Mouse (Mus musculus): ENCODE data around the gene Tmem231. TPM values are rescaled to one million over a fixed set of nuclear protein-coding genes. Genes with fewer than 3 reads are reported as not detected.
"Not testable (repeated sequence)": the region's sequence is repeated elsewhere in the genome, so short reads cannot be mapped to it uniquely, and the experiment has no call there.

The Tmem231 gene
- polyA plus RNA-seq, 1 experiment from 2014 or later: 14.8 TPM

DNA sequence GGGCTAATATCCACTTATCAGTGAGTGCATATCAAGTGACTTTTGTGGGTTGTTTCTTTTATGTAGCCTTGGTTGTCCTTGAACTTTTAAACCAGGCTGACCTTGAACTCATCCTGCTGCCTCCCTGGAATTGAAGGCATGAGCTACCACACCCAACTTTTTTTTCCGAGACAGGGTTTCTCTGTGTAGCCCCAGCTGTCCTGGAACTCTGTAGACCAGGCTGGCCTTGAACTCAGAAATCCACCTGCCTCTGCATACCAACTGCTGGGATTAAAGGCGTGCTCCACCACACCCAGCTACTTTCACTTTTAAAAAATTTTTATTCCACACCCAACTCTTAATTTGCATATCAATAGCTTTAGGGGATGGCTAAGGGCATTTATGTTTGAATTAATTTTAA lies 9.9 kb upstream of the Tmem231 start:
- Histone ChIP-seq H3K4me3 (no peak overlapping the region), H3K4me2 (no peak overlapping the region), H3K36me3 (ENCODE audit: poor library complexity, severe bottlenecking) (peaks cover 65% of the 10 kb centered on the region), H3K27ac (no peak overlapping the region), H3K27me3 (no peaks in the 10 kb centered on the region), H3K4me1 (peaks cover 20% of the 10 kb centered on the region), H3K9ac (no peak overlapping the region), H3K9me3 (replicated peaks) (no peaks in the 10 kb centered on the region)
- WGBS: 82% methylated on average over 2 of the region's 2 CpGs
- ATAC-seq: no peak

GRCm38 (mm10) chr8:111941101-111941454 lies 7.4 kb upstream of the Tmem231 start:
- Histone ChIP-seq H3K27me3 (no peaks in the 10 kb centered on the region), H3K9ac (peak overlapping the region; percentile 96), H3K4me1 (peaks cover 20% of the 10 kb centered on the region), H3K4me2 (peak overlapping the region; percentile 92), H3K4me3 (peak overlapping the region; percentile 99), H3K9me3 (replicated peaks) (no peaks in the 10 kb centered on the region), H3K27ac (peak overlapping the region; percentile 59; the same call in 1 of the 2 replicates), H3K36me3 (ENCODE audit: poor library complexity, severe bottlenecking) (peaks cover 41% of the 10 kb centered on the region)
- under 1% methylated on average over 23 of the region's 23 CpGs for WGBS
- peak; percentile 11; the same call in 1 of the 2 replicates for ATAC-seq

- ATAC-seq: peak; percentile 99
- H3K4me1 ChIP-seq: peaks cover 20% of the 10 kb centered on the region
- H3K4me3 ChIP-seq: peak within 1 kb of the TSS; percentile 99
- H3K9me3 ChIP-seq (replicated peaks): no peaks in the 10 kb centered on the region
- H3K4me2 ChIP-seq: peak within 1 kb of the TSS; percentile 92
- peaks cover 34% of the 10 kb centered on the region for H3K36me3 ChIP-seq (ENCODE audit: poor library complexity, severe bottlenecking)
- peak within 1 kb of the TSS; percentile 96 for H3K9ac ChIP-seq
- whole genome bisulfite sequencing: under 1% methylated on average over 65 of the region's 65 CpGs
- peak within 1 kb of the TSS; percentile 59 for H3K27ac ChIP-seq
- no peaks in the 10 kb centered on the region for H3K27me3 ChIP-seq
Observed at GRCm38 (mm10) chr8:111940171-111941100, 6.8 kb upstream of the Tmem231 start, which contains the start of gene Gabarapl2. Gene Gabarapl2, plus strand, starts transcription at chr8:111940703.

- H3K4me1 ChIP-seq: peaks cover 20% of the 10 kb centered on the region
- ATAC-seq: peak; percentile 37; the same call in 1 of the 2 replicates
- H3K36me3 ChIP-seq (ENCODE audit: poor library complexity, severe bottlenecking): peaks cover 26% of the 10 kb centered on the region
- 9% methylated on average over 10 of the region's 10 CpGs for WGBS
- peak overlapping the region; percentile 99 for H3K4me3 ChIP-seq
- peak overlapping the region; percentile 54 for H3K9ac ChIP-seq
- H3K4me2 ChIP-seq: peak overlapping the region; percentile 92
- no peaks in the 10 kb centered on the region for H3K9me3 ChIP-seq (replicated peaks)
- H3K27me3 ChIP-seq: no peaks in the 10 kb centered on the region
- H3K27ac ChIP-seq: no peak overlapping the region
Observed at GRCm38 (mm10) chr8:111939516-111940142, 5.9 kb upstream of the Tmem231 start.

DNA sequence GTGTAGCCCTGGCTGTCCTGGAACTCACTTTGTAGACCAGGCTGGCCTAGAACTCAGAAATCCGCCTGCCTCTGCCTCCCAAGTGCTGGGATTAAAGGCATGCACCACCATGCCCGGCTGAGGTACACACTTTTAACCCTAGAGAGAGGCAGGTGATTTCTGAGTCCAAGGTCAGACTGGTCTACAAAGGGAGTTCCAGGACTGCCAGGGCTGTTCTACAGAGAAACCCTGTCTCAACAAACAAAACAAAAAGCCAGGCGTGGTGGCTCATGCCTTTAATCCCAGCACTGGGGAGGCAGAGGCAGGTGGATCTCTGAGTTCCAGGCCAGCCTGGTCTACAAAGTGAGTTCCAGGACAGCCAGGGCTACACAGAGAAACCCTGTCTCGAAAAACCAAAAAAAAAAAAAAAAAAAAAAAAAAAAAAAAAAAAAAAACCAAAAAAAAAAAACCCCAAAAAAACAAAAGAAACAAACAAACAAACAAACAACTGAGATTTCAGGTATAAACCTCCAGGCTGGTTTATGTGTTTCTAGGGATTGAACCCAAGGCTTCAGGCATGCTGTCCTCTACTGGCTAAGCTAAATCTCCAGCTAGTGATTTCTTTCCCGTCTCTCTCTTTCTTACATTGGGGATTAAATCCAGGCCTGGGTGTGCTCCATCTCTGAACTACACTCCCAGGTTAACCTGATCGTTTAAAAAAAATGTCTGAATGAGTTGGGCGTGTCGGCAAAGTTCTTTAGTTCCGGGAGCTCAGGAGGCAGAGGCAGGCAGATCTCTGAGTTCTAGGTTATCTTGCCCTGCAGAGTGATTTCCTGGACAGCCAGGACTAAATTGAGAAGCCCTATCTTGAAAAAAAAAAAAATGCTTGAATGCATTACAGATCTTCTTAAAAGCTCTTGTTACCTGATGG lies 4.7 kb upstream of the Tmem231 start:
- H3K9me3 ChIP-seq (replicated peaks); H3K9ac ChIP-seq; H3K4me3 ChIP-seq; H3K4me2 ChIP-seq; H3K27me3 ChIP-seq; H3K27ac ChIP-seq; ATAC-seq: not testable (repeated sequence)
- H3K36me3 ChIP-seq (ENCODE audit: poor library complexity, severe bottlenecking): peaks cover 13% of the 10 kb centered on the region
- H3K4me1 ChIP-seq: peaks cover 24% of the 10 kb centered on the region
- 86% methylated on average over 9 of the region's 9 CpGs for WGBS

DNA sequence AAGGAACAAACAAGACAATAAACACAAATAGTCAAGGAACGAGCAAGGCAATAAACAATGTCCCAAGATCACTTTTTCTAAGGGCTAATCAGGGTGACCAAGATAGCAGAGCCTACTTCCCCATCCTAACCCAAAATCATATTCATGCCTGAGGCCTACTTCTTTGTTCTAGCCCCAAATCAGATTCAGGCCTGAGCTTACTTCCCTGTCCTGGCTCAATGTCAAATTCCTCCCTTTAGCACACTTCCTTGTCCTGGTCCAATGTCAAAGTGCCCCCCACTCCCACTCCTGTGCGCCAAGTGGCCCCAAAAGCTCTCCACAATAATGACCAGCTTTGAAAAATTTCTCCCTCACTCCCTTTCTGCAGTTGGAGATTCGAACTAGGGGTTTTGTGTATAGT lies 3.5 kb upstream of the Tmem231 start:
- Histone ChIP-seq H3K9ac (no peak overlapping the region), H3K4me2 (no peak overlapping the region), H3K27ac (no peak overlapping the region), H3K36me3 (ENCODE audit: poor library complexity, severe bottlenecking) (peaks cover 4% of the 10 kb centered on the region; the same call in 1 of the 2 replicates), H3K4me1 (peaks cover 34% of the 10 kb centered on the region), H3K27me3 (no peaks in the 10 kb centered on the region), H3K4me3 (no peak overlapping the region), H3K9me3 (replicated peaks) (no peaks in the 10 kb centered on the region)
- no peak for ATAC-seq
- 81% methylated on average over 3 of the region's 3 CpGs for WGBS

DNA sequence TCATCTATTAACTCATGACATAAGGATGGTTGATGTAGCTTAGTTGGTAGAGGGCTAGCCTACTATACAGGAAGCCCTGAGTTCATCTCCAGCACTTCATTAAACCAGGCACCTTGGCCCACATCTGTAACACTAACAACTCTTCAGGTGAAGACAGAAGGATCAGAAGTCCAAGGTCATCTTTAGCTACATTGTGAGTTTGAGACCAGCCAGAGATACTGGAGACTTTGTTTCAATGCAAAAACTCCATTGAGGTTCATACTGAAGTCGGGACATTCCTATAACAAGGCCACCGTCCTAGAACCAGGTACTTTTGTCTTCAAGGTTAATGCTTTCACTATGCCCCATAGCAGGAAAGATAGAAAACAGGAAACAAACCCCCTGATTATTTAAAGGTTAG lies 520 bp upstream of the Tmem231 start:
- Histone ChIP-seq H3K4me3 (no peak overlapping the region), H3K27ac (no peak overlapping the region)
- 86% methylated on average over 2 of the region's 2 CpGs for WGBS

GRCm38 (mm10) chr8:111932580-111933336 lies 923 bp downstream of the Tmem231 start:
- Histone ChIP-seq H3K9ac (peak overlapping the region; percentile 85), H3K27me3 (no peaks in the 10 kb centered on the region), H3K36me3 (ENCODE audit: poor library complexity, severe bottlenecking) (no peaks in the 10 kb centered on the region), H3K4me1 (peaks cover 20% of the 10 kb centered on the region), H3K4me3 (peak overlapping the region; percentile 79), H3K4me2 (peak overlapping the region; percentile 92), H3K27ac (peak overlapping the region; percentile 90), H3K9me3 (replicated peaks) (no peaks in the 10 kb centered on the region)
- 29% methylated on average over 19 of the region's 19 CpGs for WGBS
- peak; percentile 54 for ATAC-seq

More for the DNA sequence above, 520 bp upstream of the Tmem231 start:
- no peak overlapping the region for H3K9ac ChIP-seq
- peaks cover 20% of the 10 kb centered on the region for H3K4me1 ChIP-seq
- ATAC-seq: peak; percentile 29; the same call in 1 of the 2 replicates
- no peaks in the 10 kb centered on the region for H3K36me3 ChIP-seq (ENCODE audit: poor library complexity, severe bottlenecking)
- H3K9me3 ChIP-seq (replicated peaks): no peaks in the 10 kb centered on the region
- no peaks in the 10 kb centered on the region for H3K27me3 ChIP-seq
- peak overlapping the region; percentile 92 for H3K4me2 ChIP-seq

DNA sequence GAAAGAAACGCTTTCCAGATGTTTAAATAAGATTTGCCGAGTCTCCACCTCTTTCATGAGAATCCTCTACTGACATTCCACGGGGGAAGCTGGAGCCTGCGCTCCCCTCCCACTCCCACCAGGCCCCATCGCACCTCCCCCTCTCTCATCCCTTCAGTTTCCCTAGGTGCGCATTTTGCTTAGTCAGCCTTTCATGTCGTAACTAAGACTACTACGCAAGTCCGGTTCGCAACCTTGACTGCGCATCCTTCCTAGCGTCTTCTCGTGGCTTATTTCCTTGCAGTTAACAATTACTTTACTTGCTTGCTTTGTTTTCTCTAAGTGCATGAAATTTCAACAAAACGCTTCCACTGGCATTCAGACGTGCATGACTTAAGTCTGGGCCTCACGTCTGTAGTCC lies 2.0 kb downstream of the Tmem231 start:
- H3K4me2 ChIP-seq: no peak overlapping the region
- H3K27ac ChIP-seq: no peak overlapping the region
- ATAC-seq: no peak
- peaks cover 20% of the 10 kb centered on the region for H3K4me1 ChIP-seq
- H3K36me3 ChIP-seq (ENCODE audit: poor library complexity, severe bottlenecking): no peaks in the 10 kb centered on the region
- WGBS: 83% methylated on average over 16 of the region's 16 CpGs
- no peak overlapping the region for H3K9ac ChIP-seq
- no peaks in the 10 kb centered on the region for H3K27me3 ChIP-seq
- H3K4me3 ChIP-seq: no peak overlapping the region
- H3K9me3 ChIP-seq (replicated peaks): no peaks in the 10 kb centered on the region

- Histone ChIP-seq H3K4me2 (no peak overlapping the region), H3K4me1 (peaks cover 20% of the 10 kb centered on the region), H3K27me3 (no peaks in the 10 kb centered on the region), H3K27ac (no peak overlapping the region), H3K36me3 (ENCODE audit: poor library complexity, severe bottlenecking) (no peaks in the 10 kb centered on the region), H3K9ac (no peak overlapping the region), H3K9me3 (replicated peaks) (no peaks in the 10 kb centered on the region), H3K4me3 (no peak overlapping the region)
- no peak for ATAC-seq
- 75% methylated on average over 8 of the region's 8 CpGs for WGBS
Observed at GRCm38 (mm10) chr8:111929648-111930344, 3.9 kb downstream of the Tmem231 start.

Data from forebrain, embryonic 13.5 days (tissue).